Mouse (Mus musculus): ENCODE results near the gene Cbfa2t3.

- TF ChIP-seq CTCF (IDR thresholded peaks at IDR 0.05; ENCODE audit: insufficient read depth, low read depth, low read length) = no peak
- TF ChIP-seq POLR2A (IDR thresholded peaks at IDR 0.05; ENCODE audit: insufficient read depth, low read depth, low read length) = no peak
Measured at GRCm38 (mm10) chr8:122644175-122644954, 54.5 kb downstream of the Cbfa2t3 start.
